Mouse (Mus musculus): Measurements from ENCODE around the gene Sult6b1. TPM values are rescaled to one million over a fixed set of nuclear protein-coding genes. Genes with fewer than 3 reads are reported as not detected.

Gene Sult6b1
- total RNA-seq, 2 experiments from 2014 or later = not detected

DNA sequence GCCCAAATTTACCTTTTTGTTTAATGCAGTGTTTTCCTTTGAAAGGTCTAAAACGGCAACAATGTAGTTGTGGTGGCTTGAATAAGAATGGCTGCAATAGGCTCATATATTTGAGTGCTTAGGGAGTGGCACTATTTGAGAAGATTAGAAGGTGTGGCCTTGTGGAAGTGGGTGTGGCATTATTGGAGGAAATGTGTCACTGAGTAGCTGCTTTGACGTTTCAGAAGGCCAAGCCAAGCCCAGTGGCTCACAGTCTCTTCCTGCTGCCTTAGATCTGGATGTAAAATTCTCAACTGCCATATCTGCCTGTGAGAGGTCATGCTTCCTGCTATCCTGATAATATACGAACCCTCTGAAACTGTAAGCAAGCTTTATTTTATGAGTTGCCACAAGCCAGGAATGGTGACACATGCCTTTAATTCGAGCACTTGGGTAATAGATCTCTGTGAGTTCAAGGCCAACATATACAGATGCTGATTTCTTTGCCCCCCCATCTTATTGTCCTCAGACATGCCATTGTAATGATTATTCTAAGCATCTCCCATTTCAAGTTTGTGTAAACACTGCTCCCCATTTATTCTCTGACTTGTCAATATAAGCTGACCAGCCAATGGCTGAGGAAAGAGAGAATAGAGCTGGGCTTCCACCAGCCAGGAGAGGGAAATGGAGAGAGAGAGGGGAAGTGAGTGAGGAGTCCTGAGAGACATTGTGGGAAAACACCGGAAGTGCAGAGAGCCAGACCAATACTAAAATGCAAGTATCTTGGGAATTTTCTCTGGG, 21.3 kb downstream of the Sult6b1 start:
- no peak for DNase-seq (ENCODE audit: low spot score in 2 of 2)

DNA sequence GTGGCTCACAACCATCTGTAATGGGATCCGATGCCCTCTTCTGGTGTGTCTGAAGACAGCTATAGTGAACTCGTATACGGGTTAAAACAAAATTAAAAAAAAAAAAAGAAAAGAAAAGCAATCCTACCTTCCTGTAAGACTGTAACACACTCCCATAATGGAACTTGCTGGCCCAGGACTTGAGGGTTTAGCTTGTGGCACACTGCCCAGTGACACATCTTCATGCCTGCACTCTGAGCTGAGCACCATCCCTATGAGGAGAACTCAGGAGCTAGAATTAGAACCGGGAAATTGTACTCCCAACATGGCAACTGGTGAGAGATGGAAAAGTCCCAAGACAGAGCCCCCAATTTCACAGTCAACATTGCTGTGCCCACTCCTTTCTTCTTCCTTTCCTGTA, 23.5 kb downstream of the Sult6b1 start:
- DNase-seq (ENCODE audit: low spot score in 2 of 2) = no peak

DNA sequence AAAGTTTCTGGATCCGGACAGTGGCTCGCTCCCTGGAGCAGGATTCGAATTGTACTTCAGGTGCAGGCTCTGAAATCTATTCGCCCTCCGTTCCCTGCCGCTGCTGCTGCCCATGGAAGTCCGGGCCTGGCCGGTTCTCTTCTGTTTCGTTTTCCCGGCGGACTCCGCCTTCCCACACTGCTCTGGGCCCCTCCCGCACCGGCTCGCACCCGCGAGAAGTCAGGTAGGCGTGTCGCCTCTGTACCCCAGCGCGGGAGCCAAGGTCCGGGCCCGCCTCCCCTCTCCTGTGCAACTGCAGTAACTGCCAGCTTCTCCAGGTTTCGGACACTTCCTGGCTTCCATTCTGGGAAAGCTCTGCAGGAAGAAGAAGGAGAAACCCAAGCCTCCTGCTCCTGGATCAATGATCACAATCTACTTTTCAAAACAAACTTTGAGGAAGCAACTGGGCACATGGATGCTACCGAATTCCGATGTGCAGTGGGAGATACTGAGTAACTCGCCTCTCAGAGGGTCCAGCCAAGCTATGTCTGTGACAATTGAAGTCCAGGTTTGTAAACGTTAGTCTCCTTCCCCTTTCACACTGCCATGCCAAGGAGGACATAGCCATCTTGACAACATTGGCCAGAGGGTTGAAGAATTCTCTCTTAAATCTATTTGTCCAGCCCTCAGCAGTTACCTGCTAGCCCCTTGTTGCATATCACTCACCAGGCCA, 24.2 kb downstream of the Sult6b1 start, which contains the start of gene Eif2ak2:
TSS of gene Eif2ak2 (minus strand) at position 173 of the 712 bp plus-strand sequence.
- peak; percentile 79 for DNase-seq (ENCODE audit: low spot score in 2 of 2)

- DNase-seq (ENCODE audit: low spot score in 2 of 2) = no peak
Observed at GRCm38 (mm10) chr17:78881878-78882304, 24.9 kb downstream of the Sult6b1 start.

- no peak for DNase-seq (ENCODE audit: low spot score in 2 of 2)
Observed at GRCm38 (mm10) chr17:78873886-78874285, 32.9 kb downstream of the Sult6b1 start.

GRCm38 (mm10) chr17:78856243-78856642, 50.5 kb downstream of the Sult6b1 start:
- no peak for DNase-seq (ENCODE audit: low spot score in 2 of 2)

DNA sequence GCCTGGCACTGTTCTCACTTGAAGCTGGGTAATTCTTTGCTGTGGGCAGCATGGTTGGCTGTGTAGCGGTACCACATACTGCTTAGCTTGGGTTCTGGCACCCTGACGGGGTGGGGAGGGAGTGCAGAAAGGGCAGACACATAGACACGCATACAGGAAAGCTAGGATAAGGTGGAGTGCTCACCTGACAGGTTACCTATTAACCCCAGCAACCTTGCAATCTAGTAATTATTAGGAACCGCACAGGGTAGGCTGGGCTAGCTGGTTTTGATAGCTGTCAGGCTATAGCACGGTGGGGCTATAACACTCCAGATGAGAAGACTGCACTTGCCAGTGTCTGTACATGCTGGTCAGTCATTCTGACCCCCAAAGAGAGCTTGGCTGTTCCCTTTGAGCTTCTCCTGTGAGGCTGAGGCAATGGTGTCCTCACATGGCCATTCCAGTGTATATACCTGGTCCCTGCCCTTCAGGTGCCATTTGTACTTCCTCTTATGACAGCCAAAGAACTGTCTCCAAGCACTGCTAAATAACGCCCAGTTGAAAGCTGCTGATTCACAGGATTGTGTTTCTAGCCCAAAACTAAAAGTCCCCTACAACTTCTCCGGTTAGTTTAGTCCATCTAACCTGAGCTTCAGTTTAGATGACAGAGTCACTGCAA, 64.4 kb downstream of the Sult6b1 start:
- no peak for DNase-seq (ENCODE audit: low spot score in 2 of 2)

DNA sequence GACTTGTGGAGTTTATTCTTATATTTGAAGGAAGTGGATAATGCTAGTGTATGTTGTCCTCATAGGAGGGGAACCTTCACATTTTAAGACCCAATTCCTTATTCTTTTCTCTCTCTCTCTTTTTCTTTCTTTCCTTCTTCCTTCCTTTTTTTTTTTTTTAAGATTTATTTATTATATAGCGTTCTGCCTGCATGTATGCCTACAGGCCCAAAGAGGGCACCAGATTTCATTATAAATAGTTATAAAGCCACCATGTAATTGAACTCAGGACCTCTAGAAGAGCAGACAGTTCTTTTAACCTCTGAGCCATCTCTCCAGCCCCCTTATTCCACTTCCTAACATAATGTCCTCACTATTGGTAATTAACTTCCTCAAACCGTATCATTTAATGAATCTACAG, 70.7 kb downstream of the Sult6b1 start:
- DNase-seq (ENCODE audit: low spot score in 2 of 2) = no peak

- DNase-seq (ENCODE audit: low spot score in 2 of 2) = peak; percentile 97
Observed at GRCm38 (mm10) chr17:78834856-78835835, 71.6 kb downstream of the Sult6b1 start, which contains the start of the genes Heatr5b and Gpatch11. Gene Heatr5b, minus strand, starts transcription at chr17:78835364. Gene Gpatch11, plus strand, starts transcription at chr17:78835567.

Other genes with a start within 250 kb of the Sult6b1 start
- gene Strn, start 169.8 kb downstream of the Sult6b1 start, total RNA-seq (2021) = 10 to 100 TPM; 18.1 to 20.3 TPM
- gene Heatr5b, start 71.6 kb downstream of the Sult6b1 start, total RNA-seq (2021) = 10 to 100 TPM; 32.9 to 35.3 TPM
- 10 to 100 TPM; 22.6 to 26.7 TPM for gene Gpatch11, start 71.4 kb downstream of the Sult6b1 start, total RNA-seq (2021)
- 10 to 100 TPM; 18.8 to 20.7 TPM for gene Eif2ak2, start 24.4 kb downstream of the Sult6b1 start, total RNA-seq (2021)
- 10 to 100 TPM; 34.0 to 38.2 TPM for gene Cebpzos, start 9.5 kb upstream of the Sult6b1 start, total RNA-seq (2021)
- gene Cebpz, start 30.1 kb upstream of the Sult6b1 start, total RNA-seq (2021) = 10 to 100 TPM; 46.4 to 50.8 TPM
- gene Ndufaf7, start 30.1 kb upstream of the Sult6b1 start, total RNA-seq (2021) = 10 to 100 TPM; 43.9 to 47.8 TPM
- gene Prkd3, start 113.8 kb upstream of the Sult6b1 start, total RNA-seq (2021) = 10 to 100 TPM; 18.5 to 21.8 TPM
- gene Qpct, start 144.9 kb upstream of the Sult6b1 start, total RNA-seq (2021) = 1 to 10 TPM; 7.3 to 8.1 TPM

Data from adrenal gland, adult 18-20 months (tissue).